Mouse (Mus musculus): ENCODE data around the gene Cul7. TPM values are rescaled to one million over a fixed set of nuclear protein-coding genes. Genes with fewer than 3 reads are reported as not detected.

Cul7 gene
- 22.7 and 23.5 TPM in 2 replicates for polyA plus RNA-seq (2015; fragmentation: Nextera tagmentation; extraction: Ambion mirVana)

DNA sequence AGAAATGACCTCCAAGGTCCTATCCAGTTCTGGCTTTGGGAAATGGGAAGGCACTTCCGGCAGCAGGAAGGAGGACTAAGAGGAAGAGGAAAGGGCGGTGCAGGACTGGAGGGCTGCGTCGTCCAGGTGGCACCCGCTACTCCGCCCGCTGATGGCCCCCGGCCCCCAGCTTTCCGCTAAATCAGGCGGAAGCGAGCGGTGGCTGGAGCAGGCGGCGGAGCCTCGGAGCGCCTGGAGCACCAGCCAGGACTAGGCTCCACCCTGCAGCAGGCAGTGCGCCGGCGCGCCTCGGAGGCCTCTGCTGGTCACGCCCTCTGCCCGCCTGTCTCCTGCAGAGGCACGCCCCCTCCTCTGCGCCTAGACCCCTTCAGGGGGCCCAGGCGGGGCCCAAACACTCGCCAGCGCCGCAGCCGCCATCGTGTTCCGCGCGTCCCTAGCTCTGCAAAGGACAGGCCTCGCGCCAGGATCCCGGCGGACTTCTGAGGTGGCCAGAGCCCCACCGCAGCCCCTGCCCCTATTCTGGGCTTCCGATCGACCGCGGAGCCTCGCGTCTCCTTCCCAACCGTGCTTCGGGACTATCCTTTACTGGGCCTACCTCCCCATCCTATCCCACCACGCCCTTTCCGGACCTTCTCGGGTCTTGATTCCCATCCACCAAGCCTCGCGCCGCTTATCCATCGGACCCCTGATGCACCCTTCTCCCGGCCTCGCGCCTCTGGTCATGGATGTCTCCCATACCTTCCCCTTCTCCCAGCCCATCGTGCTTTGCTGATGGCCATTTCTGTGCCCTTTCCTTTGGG is at the start of gene Cul7:
Cul7 (plus strand) TSS at position 106 of the 800 bp plus-strand sequence.

DNA sequence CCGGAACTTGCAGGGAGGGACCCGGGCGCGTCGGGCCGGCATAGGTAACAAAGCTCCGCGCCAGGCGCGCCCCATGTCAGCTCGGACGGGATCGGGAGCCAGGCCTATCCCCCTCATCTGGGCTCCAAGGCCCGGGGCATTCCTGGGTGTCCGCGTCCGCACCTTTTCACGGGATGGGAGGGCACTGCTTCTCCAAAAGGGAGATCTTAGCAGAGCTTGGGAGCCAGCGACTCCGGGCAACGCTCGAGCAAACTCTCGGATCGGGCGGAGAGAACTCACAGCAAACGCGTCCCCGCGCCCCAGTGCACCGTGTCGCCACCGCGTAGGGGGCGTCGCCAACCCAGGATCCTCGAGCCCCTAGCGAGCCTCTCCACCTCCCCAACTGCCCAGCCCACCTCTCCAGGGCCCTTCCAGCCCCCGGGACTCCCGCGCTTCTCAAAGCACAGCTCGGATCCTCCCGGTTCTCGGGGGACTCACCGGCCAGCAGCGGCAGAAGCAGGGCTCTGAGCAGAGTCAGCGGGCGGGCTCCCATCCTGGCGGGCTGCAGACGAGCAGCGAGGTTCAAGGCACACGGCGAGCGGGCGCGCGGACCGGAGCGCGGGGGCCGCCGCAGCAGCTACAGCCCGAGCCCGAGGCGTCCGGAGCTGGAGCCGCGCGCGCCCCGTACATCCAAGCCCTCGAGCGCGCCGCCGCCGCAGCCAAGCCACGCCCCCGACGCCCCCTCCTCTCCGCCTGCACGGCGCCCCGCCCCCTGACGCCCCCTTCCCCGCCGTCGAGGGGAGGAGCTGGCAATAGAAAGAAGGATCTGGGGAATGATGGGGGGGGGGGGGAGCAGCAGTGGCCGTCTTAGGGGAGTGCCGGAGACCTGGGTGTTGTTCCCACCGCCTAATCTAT is 21.1 kb upstream of the Cul7 start, which contains the start of gene Ptk7:
Ptk7 (minus strand) TSS at position 714 of the 894 bp plus-strand sequence.

DNA sequence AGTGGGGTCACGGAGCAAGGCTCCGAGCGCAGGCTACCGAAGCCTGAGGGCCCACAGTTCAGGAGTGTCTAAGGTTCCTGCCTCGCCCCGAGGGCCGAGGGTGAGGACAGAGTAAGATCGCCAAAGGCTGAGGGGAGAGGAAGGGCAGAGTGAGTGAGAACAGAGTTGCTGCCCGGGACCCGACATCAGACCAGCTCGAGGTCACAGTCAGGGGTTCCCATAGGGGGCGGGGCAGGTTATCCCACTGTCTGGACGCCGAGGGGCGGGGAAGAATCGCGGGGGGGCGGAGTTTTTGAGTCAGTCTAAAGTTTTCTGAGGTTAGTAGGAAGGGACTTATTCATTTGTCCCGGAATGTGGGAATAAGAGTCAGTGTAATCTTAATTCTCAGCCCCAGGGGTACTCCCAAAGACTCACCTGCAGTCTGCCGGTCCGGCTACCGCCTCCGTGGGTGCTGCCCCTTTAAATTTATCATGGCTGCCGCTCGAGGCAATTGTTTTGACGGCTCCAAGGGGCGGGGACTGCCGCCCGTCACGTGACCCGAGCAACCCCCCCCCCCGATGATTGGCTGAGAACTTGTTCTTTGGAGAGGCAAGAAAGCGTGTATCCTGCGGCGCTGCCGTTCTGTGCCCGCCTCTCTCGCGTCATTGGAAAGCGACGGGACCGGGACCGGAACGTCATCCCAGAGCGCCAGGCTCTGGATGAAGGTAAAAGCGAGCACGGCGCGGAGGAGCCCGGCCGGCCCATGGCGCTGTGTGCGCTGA is 4.4 kb upstream of the Cul7 start, which contains the start of the genes Klc4 and Mrpl2:
Klc4 (minus strand) TSS at position 462 of the 761 bp plus-strand sequence.
Mrpl2 (plus strand) TSS at position 669 of the 761 bp plus-strand sequence.

DNA sequence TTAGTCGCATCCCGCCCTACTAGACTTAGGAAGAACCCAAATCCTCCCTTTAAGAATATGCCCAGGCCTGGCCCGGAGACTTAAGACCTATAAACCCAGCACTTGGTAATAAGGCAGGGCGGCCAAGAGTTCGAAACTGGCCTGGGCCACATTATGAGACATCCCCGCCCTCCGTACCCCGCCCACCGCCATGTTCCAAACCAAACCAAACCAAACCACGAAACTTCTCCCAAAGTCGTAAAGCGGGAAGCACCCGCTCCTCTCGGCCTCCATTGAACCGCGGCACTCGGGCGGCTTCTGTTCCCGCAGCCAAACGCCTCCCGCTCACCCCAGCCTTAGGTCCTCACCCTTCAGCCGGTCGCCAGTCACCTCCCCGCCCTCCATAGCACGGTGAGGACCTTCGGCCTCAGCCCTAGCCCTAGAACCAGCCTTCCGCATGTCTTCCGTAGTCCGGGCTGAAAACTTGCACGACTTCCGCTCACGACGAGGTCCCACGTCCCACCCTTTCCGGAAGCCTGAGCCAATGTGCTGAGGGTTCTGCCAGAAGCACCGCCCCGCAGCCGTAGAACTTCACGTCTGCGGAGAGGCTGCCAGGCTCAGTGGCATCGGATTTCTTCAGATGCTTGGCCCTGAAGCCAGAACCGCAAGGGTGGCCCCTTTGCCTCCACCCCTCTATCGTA is 23.9 kb downstream of the Cul7 start, which contains the start of gene Rrp36:
Rrp36 (minus strand) TSS at position 503 of the 680 bp plus-strand sequence.

DNA sequence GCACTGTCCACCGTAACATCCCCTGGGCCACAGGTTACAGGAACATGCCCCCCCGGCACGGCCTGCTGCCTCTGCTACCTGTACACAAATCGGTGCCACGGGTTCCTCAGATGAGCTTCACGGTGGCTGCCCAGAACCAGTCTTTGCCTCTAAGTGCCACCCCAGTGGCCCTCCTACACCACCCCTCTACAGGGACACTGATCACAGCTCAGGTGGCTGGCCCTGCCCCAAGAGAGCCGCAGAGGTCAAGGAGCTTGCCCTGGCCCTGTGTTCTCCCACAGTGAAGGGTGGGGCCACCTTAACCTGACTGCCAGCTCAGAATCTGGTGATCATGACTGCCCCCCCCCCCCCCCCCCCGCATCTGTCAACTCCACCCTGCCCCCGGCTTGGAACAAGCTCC is 28.3 kb downstream of the Cul7 start, which contains the start of gene Mea1:
Mea1 (plus strand) TSS at position 378 of the 400 bp plus-strand sequence.

GRCm38 (mm10) chr17:46680760-46681373 is 30.7 kb downstream of the Cul7 start, which contains the start of gene Klhdc3:
Gene Klhdc3 (minus strand): TSS chr17:46680914.

DNA sequence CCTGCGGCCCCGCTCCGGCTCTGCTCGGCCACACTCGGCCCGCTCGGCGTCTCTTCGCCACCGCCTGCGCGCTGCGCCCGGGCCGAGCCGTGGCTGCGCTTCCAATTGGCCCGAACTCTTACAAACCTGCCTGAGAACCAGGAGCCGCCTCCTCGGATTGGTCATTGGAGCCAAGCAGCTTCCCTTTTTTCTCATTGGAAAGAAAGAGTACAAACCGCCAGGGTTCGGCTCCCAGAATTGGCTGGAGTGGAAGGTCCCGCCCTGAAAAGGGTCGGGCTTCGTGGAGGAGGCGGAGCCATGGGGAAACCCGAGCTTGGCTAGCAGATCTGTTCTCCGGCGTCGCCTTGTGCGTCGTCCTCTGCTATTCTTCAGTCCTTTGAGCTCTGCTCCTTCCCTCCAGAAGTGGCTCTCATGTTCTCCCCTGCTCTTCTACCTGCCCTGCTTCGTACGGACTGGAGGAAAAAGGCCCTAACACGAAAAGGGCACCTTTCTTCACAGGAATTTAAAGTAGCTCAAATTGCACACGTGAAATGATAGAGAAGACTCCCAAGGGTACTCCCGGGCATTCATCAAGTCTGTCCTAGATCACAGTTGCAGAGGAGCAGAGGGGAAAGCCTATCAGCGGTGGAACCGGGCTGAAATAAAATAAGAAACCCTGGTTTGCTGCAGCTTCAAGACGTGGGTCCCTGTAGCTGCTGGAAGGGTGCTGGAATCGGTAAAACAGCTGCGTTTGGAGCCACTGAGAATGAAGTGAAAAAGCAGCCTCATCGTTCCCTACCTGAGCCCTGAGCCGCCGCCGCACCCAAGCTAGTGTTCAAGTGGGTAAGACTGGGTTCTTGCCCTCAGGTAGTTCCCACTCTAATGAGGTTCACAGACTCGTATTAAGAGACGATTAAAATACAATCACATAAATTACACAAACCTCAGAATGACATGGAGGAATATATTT is 55.0 kb downstream of the Cul7 start, which contains the start of gene Ppp2r5d:
Ppp2r5d (minus strand) TSS at position 225 of the 949 bp plus-strand sequence.

DNA sequence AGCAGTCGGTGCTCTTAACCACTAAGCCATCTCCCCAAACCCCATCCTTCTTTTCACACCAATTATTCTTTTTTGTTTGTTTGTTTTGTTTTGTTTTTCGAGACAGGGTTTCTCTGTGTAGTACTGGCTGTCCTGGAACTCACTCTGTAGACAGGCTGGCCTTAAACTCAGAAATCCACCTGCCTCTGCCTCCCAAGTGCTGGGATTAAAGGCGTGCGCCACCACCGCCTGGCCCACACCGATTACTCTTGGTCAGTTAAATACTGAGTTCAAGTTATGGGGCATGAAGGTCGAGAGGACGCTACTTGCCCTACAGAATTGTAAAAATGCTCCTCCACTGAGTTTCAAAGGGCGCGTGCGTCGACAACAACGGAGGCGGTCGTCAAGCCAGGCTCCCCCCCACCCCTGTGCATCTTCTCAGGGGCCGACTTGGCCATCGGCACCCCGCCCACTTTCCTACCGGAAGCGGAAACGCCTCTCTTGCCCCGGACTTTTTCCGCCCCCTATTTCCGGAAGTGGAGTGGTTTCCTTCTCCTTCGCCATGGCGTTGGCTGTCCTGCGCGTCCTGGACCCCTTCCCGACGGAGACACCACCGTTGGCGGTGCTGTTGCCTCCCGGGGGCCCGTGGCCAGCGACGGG is 60.9 kb downstream of the Cul7 start, which contains the start of gene Pex6:
Pex6 (plus strand) TSS at position 505 of the 639 bp plus-strand sequence.

Other genes starting within 250 kb of the Cul7 start
- gene Crip3, start 221.4 kb upstream of the Cul7 start, polyA plus RNA-seq (2015; fragmentation: Nextera tagmentation; extraction: Ambion mirVana): 0.50 and 1.1 TPM in 2 replicates
- gene Slc22a7, start 211.9 kb upstream of the Cul7 start, polyA plus RNA-seq (2015; fragmentation: Nextera tagmentation; extraction: Ambion mirVana): 0.32 TPM in 1 of 2 replicates, not detected in the other
- gene Ttbk1, start 162.7 kb upstream of the Cul7 start, polyA plus RNA-seq (2015; fragmentation: Nextera tagmentation; extraction: Ambion mirVana): 7.8 and 8.7 TPM in 2 replicates
- 12.4 and 15.1 TPM in 2 replicates for gene Dnph1, start 153.6 kb upstream of the Cul7 start, polyA plus RNA-seq (2015; fragmentation: Nextera tagmentation; extraction: Ambion mirVana)
- 14.0 and 18.6 TPM in 2 replicates for gene Cul9, start 103.9 kb upstream of the Cul7 start, polyA plus RNA-seq (2015; fragmentation: Nextera tagmentation; extraction: Ambion mirVana)
- 4.0 and 5.5 TPM in 2 replicates for gene Srf, start 94.2 kb upstream of the Cul7 start, polyA plus RNA-seq (2015; fragmentation: Nextera tagmentation; extraction: Ambion mirVana)
- 21.4 and 22.3 TPM in 2 replicates for gene Ptk7, start 20.8 kb upstream of the Cul7 start, polyA plus RNA-seq (2015; fragmentation: Nextera tagmentation; extraction: Ambion mirVana)
- 19.2 and 21.3 TPM in 2 replicates for gene Klc4, start 4.3 kb upstream of the Cul7 start, polyA plus RNA-seq (2015; fragmentation: Nextera tagmentation; extraction: Ambion mirVana)
- gene Mrpl2, start 4.1 kb upstream of the Cul7 start, polyA plus RNA-seq (2015; fragmentation: Nextera tagmentation; extraction: Ambion mirVana): 84.8 and 87.9 TPM in 2 replicates
- 50.1 and 51.5 TPM in 2 replicates for gene Rrp36, start 24.0 kb downstream of the Cul7 start, polyA plus RNA-seq (2015; fragmentation: Nextera tagmentation; extraction: Ambion mirVana)
- 315 and 349 TPM in 2 replicates for gene Mea1, start 28.5 kb downstream of the Cul7 start, polyA plus RNA-seq (2015; fragmentation: Nextera tagmentation; extraction: Ambion mirVana)
- gene Klhdc3, start 30.6 kb downstream of the Cul7 start, polyA plus RNA-seq (2015; fragmentation: Nextera tagmentation; extraction: Ambion mirVana): 164 and 171 TPM in 2 replicates
- gene Ppp2r5d, start 54.8 kb downstream of the Cul7 start, polyA plus RNA-seq (2015; fragmentation: Nextera tagmentation; extraction: Ambion mirVana): 70.7 and 87.6 TPM in 2 replicates
- 20.7 and 21.2 TPM in 2 replicates for gene Pex6, start 61.1 kb downstream of the Cul7 start, polyA plus RNA-seq (2015; fragmentation: Nextera tagmentation; extraction: Ambion mirVana)
- 3.0 and 3.5 TPM in 2 replicates for gene Gnmt, start 78.8 kb downstream of the Cul7 start, polyA plus RNA-seq (2015; fragmentation: Nextera tagmentation; extraction: Ambion mirVana)
- 71.4 and 79.9 TPM in 2 replicates for gene Cnpy3, start 101.9 kb downstream of the Cul7 start, polyA plus RNA-seq (2015; fragmentation: Nextera tagmentation; extraction: Ambion mirVana)
- gene Ptcra, start 113.4 kb downstream of the Cul7 start, polyA plus RNA-seq (2015; fragmentation: Nextera tagmentation; extraction: Ambion mirVana): 0.23 and 0.24 TPM in 2 replicates
- 66.4 and 71.7 TPM in 2 replicates for gene 2310039H08Rik, start 122.3 kb downstream of the Cul7 start, polyA plus RNA-seq (2015; fragmentation: Nextera tagmentation; extraction: Ambion mirVana)
- gene Rpl7l1, start 132.3 kb downstream of the Cul7 start, polyA plus RNA-seq (2015; fragmentation: Nextera tagmentation; extraction: Ambion mirVana): 55.2 and 63.9 TPM in 2 replicates
- 4.8 and 5.6 TPM in 2 replicates for gene Bicral, start 208.1 kb downstream of the Cul7 start, polyA plus RNA-seq (2015; fragmentation: Nextera tagmentation; extraction: Ambion mirVana)
- gene Tbcc, start 240.3 kb downstream of the Cul7 start, polyA plus RNA-seq (2015; fragmentation: Nextera tagmentation; extraction: Ambion mirVana): 65.9 and 68.5 TPM in 2 replicates